Mouse (Mus musculus): ENCODE measurements around the gene Anxa7.

Gene Anxa7

DNA sequence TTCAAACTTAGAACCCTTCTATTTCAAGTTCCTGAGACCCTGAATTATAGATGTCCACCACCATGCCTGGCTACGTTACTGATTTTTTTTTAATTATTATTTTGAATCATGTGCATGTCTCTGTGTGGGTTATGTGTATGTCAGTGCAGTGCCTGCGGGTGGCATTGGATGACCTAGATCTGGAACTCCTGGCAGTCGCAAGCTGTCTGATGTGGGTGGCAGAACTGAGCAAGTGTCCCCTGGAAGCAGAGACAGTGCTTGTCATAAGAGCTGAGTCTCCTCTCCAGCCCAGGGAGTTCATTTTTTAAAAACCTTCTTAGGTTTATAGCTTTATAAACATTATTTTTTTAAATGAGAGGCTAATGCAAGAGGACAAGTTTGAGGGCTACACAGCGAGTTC, 47.5 kb downstream of the Anxa7 start:
- DNase-seq (ENCODE audit: low spot score in 2 of 2): no peak

GRCm38 (mm10) chr14:20431726-20432125, 48.2 kb downstream of the Anxa7 start:
- no peak for DNase-seq (ENCODE audit: low spot score in 2 of 2)

DNA sequence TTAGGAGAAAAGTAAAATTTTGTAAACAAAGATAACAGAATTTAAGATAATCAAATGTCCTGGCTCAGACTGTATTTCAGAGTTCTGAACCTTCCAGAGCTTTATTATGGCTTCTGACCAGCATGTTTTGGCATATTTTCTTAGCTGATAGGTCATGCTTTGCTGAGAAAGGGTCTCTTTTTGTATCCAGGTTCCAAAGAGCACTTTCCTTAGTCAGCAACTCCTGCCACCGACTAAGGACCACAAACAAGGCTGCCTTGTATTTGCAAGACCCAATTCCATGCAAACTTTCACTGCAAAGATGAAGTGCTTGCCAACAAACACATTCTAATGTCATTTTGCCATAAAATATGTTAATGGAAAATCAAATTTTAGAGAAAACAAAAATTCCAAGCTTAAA, 50.1 kb downstream of the Anxa7 start:
- DNase-seq (ENCODE audit: low spot score in 2 of 2): no peak

GRCm38 (mm10) chr14:20428593-20428992, 51.3 kb downstream of the Anxa7 start:
- DNase-seq (ENCODE audit: low spot score in 2 of 2): no peak

DNA sequence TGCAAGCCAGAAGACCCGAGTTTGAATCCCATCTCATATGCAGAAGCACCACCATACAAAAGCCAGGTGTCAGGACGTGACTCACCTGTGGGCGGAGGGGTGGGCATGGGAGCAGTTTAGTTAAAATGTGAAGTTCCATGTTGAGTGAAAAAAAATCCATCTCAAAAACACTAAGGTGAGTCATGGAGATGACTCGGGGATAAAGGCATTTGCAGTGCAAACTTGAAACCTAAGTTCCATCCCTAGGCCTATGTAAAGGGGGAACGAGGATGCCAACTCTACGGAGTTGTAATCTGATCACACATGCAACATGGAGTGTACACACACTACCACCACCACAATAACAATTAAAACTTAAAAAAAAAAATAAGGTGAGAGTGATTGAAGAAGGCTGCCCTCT, 56.9 kb downstream of the Anxa7 start:
- DNase-seq (ENCODE audit: low spot score in 2 of 2): no peak

GRCm38 (mm10) chr14:20422257-20422656, 57.7 kb downstream of the Anxa7 start:
- no peak for DNase-seq (ENCODE audit: low spot score in 2 of 2)

Data from thymus, postnatal 10 days (tissue).